Mouse (Mus musculus): ENCODE measurements around the gene Smc1a. TPM values are rescaled to one million over a fixed set of nuclear protein-coding genes. Genes with fewer than 3 reads are reported as not detected.

Gene Smc1a
- 10 to 100 TPM; 71.1 to 71.8 TPM for polyA plus RNA-seq (2017; shearing (Covaris generic))

GRCm38 (mm10) chrX:152016151-152017145, at the start of gene Smc1a, which contains the start of gene Ribc1:
Smc1a (plus strand) TSS chrX:152016428.
Ribc1 (minus strand) TSS chrX:152016295.

GRCm38 (mm10) chrX:152001737-152002710, 14.2 kb upstream of the Smc1a start, which contains the start of gene Hsd17b10:
Hsd17b10 (plus strand) TSS chrX:152001845.

Other genes starting within 250 kb of the Smc1a start
- gene Huwe1, start 215.6 kb upstream of the Smc1a start, polyA plus RNA-seq (2017; shearing (Covaris generic)): 10 to 100 TPM; 32.4 to 43.9 TPM
- gene Hsd17b10, start 14.6 kb upstream of the Smc1a start, polyA plus RNA-seq (2017; shearing (Covaris generic)): 100 to 1,000 TPM in 1 of 2 experiments, 10 to 100 TPM in 1; 83.9 to 112 TPM
- gene Ribc1, start 133 bp upstream of the Smc1a start, polyA plus RNA-seq (2017; shearing (Covaris generic)): 1 to 10 TPM; 1.3 to 1.7 TPM
- under 1 TPM in 1 of 2 experiments, not detected in 1; 0.12 TPM for gene Iqsec2, start 127.8 kb downstream of the Smc1a start, polyA plus RNA-seq (2017; shearing (Covaris generic))
- 10 to 100 TPM; 30.3 to 42.2 TPM for gene Kdm5c, start 216.6 kb downstream of the Smc1a start, polyA plus RNA-seq (2017; shearing (Covaris generic))

All from activated CD4-positive, CD25-positive, alpha-beta regulatory T cell (primary cell).